Mouse (Mus musculus) cortical plate, adult 2 months (tissue): ENCODE data around the gene Elk3.

ENCODE experiments used
- CTCF ChIP-seq: fragments of 200-500 bp; IDR thresholded peaks from 2 replicates; pipeline ENCODE4 v1.5.1; 2011; ENCODE audit warnings: mild to moderate bottlenecking, control low read depth, low read length; ENCODE audit not compliant: insufficient read depth; ENCODE audit errors: extremely low read depth
- POLR2A ChIP-seq: fragments of 200-500 bp; IDR thresholded peaks from 2 replicates; pipeline ENCODE4 v1.6.1; 2011; ENCODE audit warnings: mild to moderate bottlenecking, low read length, control low read depth; ENCODE audit not compliant: insufficient read depth; ENCODE audit errors: extremely low read depth

- TF ChIP-seq POLR2A (no peak), CTCF (no peak)
Observed at GRCm38 (mm10) chr10:93332261-93332809, 21.4 kb upstream of the Elk3 start.
